Mouse (Mus musculus): Measurements from ENCODE around the gene Hip1. TPM values are rescaled to one million over a fixed set of nuclear protein-coding genes. Genes with fewer than 3 reads are reported as not detected.
"Not testable (repeated sequence)": the region's sequence is repeated elsewhere in the genome, so short reads cannot be mapped to it uniquely, and the experiment has no call there.

The Hip1 gene
- polyA plus RNA-seq, 1 experiment from 2014 or later: 38.5 TPM

- WGBS: 95% methylated on average over 13 of the region's 13 CpGs
Measured at GRCm38 (mm10) chr5:135371195-135371594, 173.7 kb downstream of the Hip1 start.

GRCm38 (mm10) chr5:135369787-135370654 is 174.9 kb downstream of the Hip1 start, which contains the start of gene Nsun5:
Nsun5 (plus strand) TSS chr5:135369953.
- no peaks in the 10 kb centered on the region for H3K9me3 ChIP-seq
- peaks cover 20% of the 10 kb centered on the region for H3K4me1 ChIP-seq (replicated peaks)
- H3K36me3 ChIP-seq: peaks cover 37% of the 10 kb centered on the region
- peak within 1 kb of the TSS; percentile 81 for H3K27ac ChIP-seq
- peak within 1 kb of the TSS; percentile 97 for H3K4me3 ChIP-seq
- under 1% methylated on average over 64 of the region's 64 CpGs for WGBS
- peak within 1 kb of the TSS; percentile 93 for H3K9ac ChIP-seq
- ATAC-seq (ENCODE audit: low FRiP score): peak; percentile 84
- 0 out of 2 replicates have a peak, but pooled peaks cover 7% of the 10 kb centered on the region for H3K27me3 ChIP-seq
- H3K4me2 ChIP-seq: peak within 1 kb of the TSS; percentile 88

More at GRCm38 (mm10) chr5:135371195-135371594, 173.7 kb downstream of the Hip1 start:
- Histone ChIP-seq H3K4me3 (0 out of 2 replicates have a peak overlapping the region, but pooled peaks have one; percentile 5), H3K4me2 (no peak overlapping the region; the same call in 1 of the 2 replicates), H3K9me3 (no peaks in the 10 kb centered on the region), H3K27ac (no peak overlapping the region), H3K27me3 (0 out of 2 replicates have a peak, but pooled peaks cover 6% of the 10 kb centered on the region), H3K36me3 (peaks cover 49% of the 10 kb centered on the region), H3K9ac (no peak overlapping the region), H3K4me1 (replicated peaks) (peaks cover 20% of the 10 kb centered on the region)
- ATAC-seq (ENCODE audit: low FRiP score): no peak

DNA sequence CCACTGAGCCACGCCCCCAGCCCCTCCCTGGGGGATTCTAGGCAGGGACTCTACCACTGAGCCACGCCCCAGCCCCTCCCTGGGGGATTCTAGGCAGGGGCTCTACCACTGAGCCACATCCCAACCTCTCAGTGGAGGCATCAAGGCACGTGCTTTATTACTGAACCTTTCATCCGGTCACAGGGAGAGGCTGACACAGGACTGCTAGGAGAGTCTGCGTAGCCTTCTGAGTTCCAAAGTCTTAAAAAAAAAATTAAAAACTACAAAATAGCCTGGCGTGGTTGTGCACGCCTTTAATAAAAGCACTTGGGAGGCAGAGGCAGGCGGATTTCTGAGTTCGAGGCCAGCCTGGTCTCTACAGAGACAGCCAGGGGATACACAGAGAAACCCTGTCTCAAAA is 175.7 kb downstream of the Hip1 start:
- 54% methylated on average over 9 of the region's 9 CpGs for WGBS
- Histone ChIP-seq H3K36me3 (peaks cover 29% of the 10 kb centered on the region), H3K9ac (peak overlapping the region; percentile 93), H3K27ac (peak overlapping the region; percentile 81), H3K4me3 (peak overlapping the region; percentile 97), H3K4me1 (replicated peaks) (peaks cover 20% of the 10 kb centered on the region), H3K4me2 (peak overlapping the region; percentile 88)
- H3K9me3 ChIP-seq; H3K27me3 ChIP-seq; ATAC-seq (ENCODE audit: low FRiP score): not testable (repeated sequence)

GRCm38 (mm10) chr5:135368312-135368711 is 176.6 kb downstream of the Hip1 start:
- Histone ChIP-seq H3K36me3 (peaks cover 20% of the 10 kb centered on the region), H3K4me3 (no peak overlapping the region), H3K9ac (no peak overlapping the region), H3K9me3 (no peaks in the 10 kb centered on the region), H3K4me2 (no peak overlapping the region), H3K4me1 (replicated peaks) (peaks cover 20% of the 10 kb centered on the region), H3K27me3 (0 out of 2 replicates have a peak, but pooled peaks cover 7% of the 10 kb centered on the region), H3K27ac (no peak overlapping the region)
- no peak for ATAC-seq (ENCODE audit: low FRiP score)
- 80% methylated on average over 6 of the region's 6 CpGs for WGBS

GRCm38 (mm10) chr5:135367841-135368240 is 177.1 kb downstream of the Hip1 start:
- Histone ChIP-seq H3K27ac (no peak overlapping the region), H3K9ac (no peak overlapping the region), H3K27me3 (0 out of 2 replicates have a peak, but pooled peaks cover 7% of the 10 kb centered on the region), H3K4me2 (no peak overlapping the region), H3K9me3 (no peaks in the 10 kb centered on the region), H3K36me3 (peaks cover 17% of the 10 kb centered on the region), H3K4me1 (replicated peaks) (peaks cover 20% of the 10 kb centered on the region), H3K4me3 (no peak overlapping the region)
- WGBS: 57% methylated on average over 6 of the region's 6 CpGs
- no peak for ATAC-seq (ENCODE audit: low FRiP score)

DNA sequence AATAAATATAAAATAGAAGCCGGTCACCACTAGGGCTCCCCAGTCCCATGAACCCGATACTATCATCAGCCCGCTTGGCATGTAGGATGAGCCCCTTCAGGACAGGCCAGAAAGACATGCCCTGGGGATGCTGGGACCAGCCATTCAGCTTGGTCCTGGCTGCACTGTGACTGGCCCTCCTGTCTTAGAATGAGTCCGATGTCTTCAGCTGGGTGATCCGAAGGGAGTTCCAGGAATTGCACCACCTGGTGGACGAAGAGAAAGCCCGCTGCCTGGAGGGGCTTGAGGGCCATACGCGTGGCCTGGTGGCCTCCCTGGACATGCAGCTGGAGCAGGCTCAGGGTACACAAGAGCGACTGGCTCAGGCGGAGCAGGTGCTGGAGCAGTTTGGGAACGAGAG is 181.4 kb downstream of the Hip1 start:
- no peak overlapping the region for H3K4me2 ChIP-seq
- no peaks in the 10 kb centered on the region for H3K36me3 ChIP-seq
- peaks cover 7% of the 10 kb centered on the region; the same call in 1 of the 2 replicates for H3K27me3 ChIP-seq
- no peaks in the 10 kb centered on the region for H3K4me1 ChIP-seq (replicated peaks)
- H3K27ac ChIP-seq: no peak overlapping the region
- WGBS: 32% methylated on average over 12 of the region's 12 CpGs
- H3K9me3 ChIP-seq: no peaks in the 10 kb centered on the region
- no peak overlapping the region for H3K9ac ChIP-seq
- H3K4me3 ChIP-seq: no peak overlapping the region
- ATAC-seq (ENCODE audit: low FRiP score): no peak

DNA sequence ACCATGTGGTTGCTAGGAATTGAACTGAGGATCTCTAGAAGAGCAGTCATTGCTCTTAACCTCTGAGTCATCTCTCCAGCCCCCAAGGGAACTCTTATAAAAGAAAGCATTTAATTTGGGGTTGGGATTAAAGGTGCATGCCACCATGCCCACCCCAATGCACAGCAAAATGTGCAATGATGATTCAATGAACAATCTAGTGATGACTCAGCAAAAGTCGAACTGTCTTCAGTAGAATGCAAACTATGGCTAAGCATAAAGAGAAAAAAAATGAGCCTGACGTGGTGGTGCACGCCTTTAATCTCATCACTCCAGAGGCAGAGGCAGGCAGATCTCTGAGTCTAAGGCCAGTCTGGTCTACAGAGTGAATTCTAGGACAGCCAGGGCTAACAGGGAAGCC is 182.3 kb downstream of the Hip1 start:
- Histone ChIP-seq H3K9me3 (peaks cover 2% of the 10 kb centered on the region; the same call in 1 of the 2 replicates), H3K36me3 (no peaks in the 10 kb centered on the region), H3K27ac (no peak overlapping the region), H3K9ac (no peak overlapping the region), H3K4me3 (no peak overlapping the region), H3K27me3 (peaks cover 7% of the 10 kb centered on the region; the same call in 1 of the 2 replicates), H3K4me1 (replicated peaks) (no peaks in the 10 kb centered on the region), H3K4me2 (no peak overlapping the region)
- WGBS: 94% methylated on average over 3 of the region's 3 CpGs
- ATAC-seq (ENCODE audit: low FRiP score): no peak

DNA sequence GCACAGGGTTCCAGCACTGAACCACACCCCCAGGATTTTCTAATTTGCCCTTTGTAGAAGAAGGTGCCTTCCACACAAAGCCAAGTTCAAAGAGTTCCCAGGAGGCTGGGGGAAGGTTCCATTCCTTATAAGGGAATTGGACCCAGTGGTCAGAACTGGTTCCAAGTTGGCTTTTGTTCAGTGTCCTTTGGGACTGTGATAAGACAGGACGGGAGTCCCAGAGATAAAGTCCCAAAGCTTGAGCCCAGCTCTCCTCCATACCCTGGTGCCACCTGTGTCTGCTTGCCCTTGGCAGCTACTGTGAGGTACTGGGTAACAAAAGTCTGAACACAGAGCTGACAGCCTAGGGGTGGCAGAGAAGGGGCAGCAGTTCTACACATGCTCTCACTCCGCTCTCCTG is 185.1 kb downstream of the Hip1 start:
- Histone ChIP-seq H3K27me3 (peaks cover 5% of the 10 kb centered on the region; the same call in 1 of the 2 replicates), H3K9ac (no peak overlapping the region), H3K27ac (no peak overlapping the region), H3K4me1 (replicated peaks) (no peaks in the 10 kb centered on the region), H3K36me3 (no peaks in the 10 kb centered on the region), H3K4me3 (no peak overlapping the region), H3K9me3 (peaks cover 3% of the 10 kb centered on the region; the same call in 1 of the 2 replicates), H3K4me2 (no peak overlapping the region)
- 94% methylated on average over 2 of the region's 2 CpGs for WGBS
- no peak for ATAC-seq (ENCODE audit: low FRiP score)

- H3K36me3 ChIP-seq: no peaks in the 10 kb centered on the region
- H3K27ac ChIP-seq: no peak overlapping the region
- 85% methylated on average over 2 of the region's 2 CpGs for WGBS
- no peak overlapping the region for H3K9ac ChIP-seq
- H3K4me3 ChIP-seq: no peak overlapping the region
- peaks cover 20% of the 10 kb centered on the region for H3K27me3 ChIP-seq
- H3K9me3 ChIP-seq: peaks cover 3% of the 10 kb centered on the region; the same call in 1 of the 2 replicates
- H3K4me2 ChIP-seq: no peak overlapping the region
- H3K4me1 ChIP-seq (replicated peaks): no peaks in the 10 kb centered on the region
- no peak for ATAC-seq (ENCODE audit: low FRiP score)
Measured at GRCm38 (mm10) chr5:135357556-135357955, 187.4 kb downstream of the Hip1 start.

Small RNA genes lying within 50 kb of the gene (microRNA-seq; reads per million reads assigned to microRNA genes)
- gene Mir7033: 2.3 reads per million, percentile 2 among the genes with 10 or more reads in this experiment

Other genes starting within 250 kb of the Hip1 start
- 0.13 and 0.28 TPM in 2 replicates for gene Fkbp6, start 195.1 kb downstream of the Hip1 start, polyA plus RNA-seq (2015; fragmentation: Nextera tagmentation; extraction: Ambion mirVana)
- not detected in 2 replicates for gene Trim50, start 191.8 kb downstream of the Hip1 start, polyA plus RNA-seq (2015; fragmentation: Nextera tagmentation; extraction: Ambion mirVana)
- 31.1 and 31.2 TPM in 2 replicates for gene Nsun5, start 175.2 kb downstream of the Hip1 start, polyA plus RNA-seq (2015; fragmentation: Nextera tagmentation; extraction: Ambion mirVana)
- 11.1 TPM in 2 replicates for gene Pom121, start 150.6 kb downstream of the Hip1 start, polyA plus RNA-seq (2015; fragmentation: Nextera tagmentation; extraction: Ambion mirVana)
- gene Ccl26, start 18.4 kb upstream of the Hip1 start, polyA plus RNA-seq (2015; fragmentation: Nextera tagmentation; extraction: Ambion mirVana): not detected in 2 replicates
- 3.7 and 4.4 TPM in 2 replicates for gene Ccl24, start 27.9 kb upstream of the Hip1 start, polyA plus RNA-seq (2015; fragmentation: Nextera tagmentation; extraction: Ambion mirVana)
- 85.3 and 89.3 TPM in 2 replicates for gene Rhbdd2, start 87.5 kb upstream of the Hip1 start, polyA plus RNA-seq (2015; fragmentation: Nextera tagmentation; extraction: Ambion mirVana)
- gene Por, start 124.9 kb upstream of the Hip1 start, polyA plus RNA-seq (2015; fragmentation: Nextera tagmentation; extraction: Ambion mirVana): 107 TPM in 2 replicates
- 80.6 and 80.8 TPM in 2 replicates for gene Tmem120a, start 199.3 kb upstream of the Hip1 start, polyA plus RNA-seq (2015; fragmentation: Nextera tagmentation; extraction: Ambion mirVana)
- gene Styxl1, start 233.3 kb upstream of the Hip1 start, polyA plus RNA-seq (2015; fragmentation: Nextera tagmentation; extraction: Ambion mirVana): 0.25 and 0.65 TPM in 2 replicates
- gene Mdh2, start 233.4 kb upstream of the Hip1 start, polyA plus RNA-seq (2015; fragmentation: Nextera tagmentation; extraction: Ambion mirVana): 593 and 594 TPM in 2 replicates